Mouse (Mus musculus) induced T-regulatory cell, adult 2 months (primary cell): ENCODE results near the gene 4930402F06Rik.

Experiments used
- DNase-seq: peaks from one replicate; pipeline ENCODE4 v3.0.0-alpha.2; 2012; ENCODE audit warnings: low read depth

Gene 4930402F06Rik

GRCm38 (mm10) chr2:35417231-35417630 is 20.3 kb upstream of the 4930402F06Rik start:
- DNase-seq, result no peak

GRCm38 (mm10) chr2:35416473-35416872 is 19.5 kb upstream of the 4930402F06Rik start:
- peak; percentile 55 for DNase-seq

GRCm38 (mm10) chr2:35412810-35413209 is 15.8 kb upstream of the 4930402F06Rik start:
- peak; percentile 56 for DNase-seq

GRCm38 (mm10) chr2:35412246-35412645 is 15.3 kb upstream of the 4930402F06Rik start:
- peak; percentile 67 for DNase-seq

GRCm38 (mm10) chr2:35411640-35412190 is 14.7 kb upstream of the 4930402F06Rik start:
- DNase-seq, result peak; percentile 67

- DNase-seq, result no peak
Observed at GRCm38 (mm10) chr2:35409466-35409865, 12.5 kb upstream of the 4930402F06Rik start.

GRCm38 (mm10) chr2:35408409-35409110 is 11.6 kb upstream of the 4930402F06Rik start:
- DNase-seq, result no peak

GRCm38 (mm10) chr2:35407878-35408277 is 10.9 kb upstream of the 4930402F06Rik start:
- DNase-seq, result no peak

GRCm38 (mm10) chr2:35407266-35407665 is 10.3 kb upstream of the 4930402F06Rik start:
- no peak for DNase-seq

- DNase-seq, result no peak
Observed at GRCm38 (mm10) chr2:35406611-35407010, 9.6 kb upstream of the 4930402F06Rik start.

- no peak for DNase-seq
Observed at GRCm38 (mm10) chr2:35402391-35402790, 5.4 kb upstream of the 4930402F06Rik start.

- DNase-seq, result no peak
Observed at GRCm38 (mm10) chr2:35400739-35401138, 3.8 kb upstream of the 4930402F06Rik start.

GRCm38 (mm10) chr2:35398184-35398828 is 1.3 kb upstream of the 4930402F06Rik start:
- DNase-seq, result no peak

GRCm38 (mm10) chr2:35397590-35398173 is 707 bp upstream of the 4930402F06Rik start:
- peak; percentile 86 for DNase-seq

- no peak for DNase-seq
Observed at GRCm38 (mm10) chr2:35385441-35385871, 11.5 kb downstream of the 4930402F06Rik start.

GRCm38 (mm10) chr2:35379306-35379705 is 17.7 kb downstream of the 4930402F06Rik start:
- DNase-seq, result no peak

- DNase-seq, result no peak
Observed at GRCm38 (mm10) chr2:35377600-35377999, 19.4 kb downstream of the 4930402F06Rik start.

GRCm38 (mm10) chr2:35373003-35373402 is 24.0 kb downstream of the 4930402F06Rik start:
- DNase-seq, result peak; percentile 74

- DNase-seq, result no peak
Observed at GRCm38 (mm10) chr2:35370686-35371085, 26.3 kb downstream of the 4930402F06Rik start.

GRCm38 (mm10) chr2:35367629-35368028 is 29.3 kb downstream of the 4930402F06Rik start, which contains the start of gene 4930568D16Rik:
TSS of gene 4930568D16Rik (minus strand) at chr2:35367729.
- no peak for DNase-seq

- DNase-seq, result peak; percentile 68
Observed at GRCm38 (mm10) chr2:35349184-35349583, 47.8 kb downstream of the 4930402F06Rik start.

- DNase-seq, result no peak
Observed at GRCm38 (mm10) chr2:35345984-35346383, 51.0 kb downstream of the 4930402F06Rik start.

GRCm38 (mm10) chr2:35342605-35343004 is 54.4 kb downstream of the 4930402F06Rik start:
- no peak for DNase-seq
